Mouse (Mus musculus) midbrain, embryonic 15.5 days (tissue): ENCODE measurements around the gene Ogfod3. TPM values are rescaled to one million over a fixed set of nuclear protein-coding genes. Genes with fewer than 3 reads are reported as not detected.

Source experiments
- ATAC-seq: fragments of 200-750 bp; cut with Nextera tagmentation; replicated peaks from 2 replicates; pipeline ENCODE4 v1.8.0; 2017; ENCODE audit warnings: moderate TSS enrichment
- H3K27ac ChIP-seq: fragments of 300-500 bp; sonication (generic); 2 replicates; pipeline ENCODE4 v1.5.1; 2015; ENCODE audit warnings: mild to moderate bottlenecking, inconsistent platforms
- H3K27me3 ChIP-seq: fragments of 300-500 bp; sonication (generic); replicated peaks from 2 replicates; pipeline ENCODE4 v1.6.1; 2015; ENCODE audit warnings: inconsistent platforms
- H3K36me3 ChIP-seq: fragments of 300-500 bp; sonication (generic); replicated peaks from 2 replicates; pipeline ENCODE4 v1.6.1; 2015; ENCODE audit warnings: inconsistent platforms
- H3K4me1 ChIP-seq: fragments of 300-500 bp; sonication (generic); 2 replicates; pipeline ENCODE4 v1.6.1; 2015; ENCODE audit warnings: inconsistent platforms
- H3K4me2 ChIP-seq: fragments of 300-500 bp; sonication (generic); 2 replicates; pipeline ENCODE4 v1.6.1; 2015; ENCODE audit warnings: inconsistent platforms, mild to moderate bottlenecking, moderate library complexity
- H3K4me3 ChIP-seq: fragments of 300-500 bp; sonication (generic); 2 replicates; pipeline ENCODE4 v1.5.1; 2015; ENCODE audit warnings: mild to moderate bottlenecking, inconsistent platforms
- H3K9ac ChIP-seq: fragments of 300-500 bp; sonication (generic); 2 replicates; pipeline ENCODE4 v1.6.1; 2015; ENCODE audit warnings: mild to moderate bottlenecking, inconsistent platforms
- H3K9me3 ChIP-seq: fragments of 300-500 bp; sonication (generic); 2 replicates; pipeline ENCODE4 v1.6.1; 2016; ENCODE audit warnings: inconsistent platforms
- WGBS: fragments of 180-500 bp; shearing (Covaris S2); methylation state at CpG from one replicate; pipeline ENCODE4 v1.1.7; 2015; ENCODE audit warnings: mixed read lengths; 5-methylcytosine and 5-hydroxymethylcytosine counted together
- polyA plus RNA-seq: library from polyadenylated mRNA; unstranded; fragments of >200 nt; fragmentation: Nextera tagmentation; extraction: Ambion mirVana; gene quantifications from 2 replicates; pipeline ENCODE4 v1.2.1, GENCODE M21; 2015

Gene Ogfod3
- polyA plus RNA-seq, 1 experiment from 2014 or later = 22.4 TPM

DNA sequence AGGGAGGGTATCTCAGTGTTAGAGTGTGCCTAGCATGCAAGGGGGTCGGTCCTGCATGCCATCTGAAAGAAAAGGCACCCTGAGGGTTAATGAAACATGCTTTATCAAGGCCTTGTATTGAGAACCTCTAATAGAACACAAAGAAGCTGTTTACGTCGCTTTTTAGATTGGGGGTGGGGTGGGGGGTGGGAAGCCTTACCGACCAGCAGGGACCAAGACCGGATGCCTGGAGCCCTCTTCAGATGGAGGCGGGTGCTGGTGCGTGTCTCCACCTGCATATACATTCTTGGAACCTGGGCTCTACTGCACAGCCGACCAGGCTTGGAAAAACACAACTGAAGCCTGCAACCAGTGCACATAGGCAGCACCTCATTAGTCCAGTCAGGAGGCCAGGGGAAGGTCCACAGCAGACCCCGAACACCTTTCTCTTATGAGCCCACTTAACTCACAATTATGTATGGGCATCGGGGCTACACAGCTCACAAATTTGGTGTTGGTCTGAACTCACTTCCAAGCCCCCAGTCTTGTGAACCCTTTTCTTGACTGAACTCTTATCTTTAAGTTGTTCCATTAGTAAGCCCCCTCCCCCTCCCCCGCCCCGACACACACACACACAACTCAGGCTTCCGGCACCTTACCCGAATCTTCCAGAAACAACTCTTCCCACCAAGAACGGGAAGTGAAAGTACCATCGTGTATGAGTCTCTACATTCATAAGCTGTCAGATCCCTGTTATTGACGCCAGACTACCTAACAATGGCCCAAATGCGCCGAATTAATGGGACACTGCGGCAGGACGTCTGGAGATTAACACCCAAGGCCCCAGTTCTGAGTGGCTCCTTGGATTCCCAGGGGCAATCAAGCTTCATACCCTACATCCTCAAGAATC lies 23.9 kb upstream of the Ogfod3 start:
- Histone ChIP-seq H3K36me3 (peaks cover 14% of the 10 kb centered on the region; the same call in 1 of the 2 replicates), H3K9ac (peak overlapping the region; percentile 72), H3K27ac (peak overlapping the region; percentile 72), H3K27me3 (no peaks in the 10 kb centered on the region), H3K9me3 (no peaks in the 10 kb centered on the region), H3K4me2 (peak overlapping the region; percentile 84), H3K4me3 (peak overlapping the region; percentile 68), H3K4me1 (peaks cover 24% of the 10 kb centered on the region)
- 30% methylated on average over 21 of the region's 21 CpGs for WGBS
- peak; percentile 26; the same call in 1 of the 2 replicates for ATAC-seq

DNA sequence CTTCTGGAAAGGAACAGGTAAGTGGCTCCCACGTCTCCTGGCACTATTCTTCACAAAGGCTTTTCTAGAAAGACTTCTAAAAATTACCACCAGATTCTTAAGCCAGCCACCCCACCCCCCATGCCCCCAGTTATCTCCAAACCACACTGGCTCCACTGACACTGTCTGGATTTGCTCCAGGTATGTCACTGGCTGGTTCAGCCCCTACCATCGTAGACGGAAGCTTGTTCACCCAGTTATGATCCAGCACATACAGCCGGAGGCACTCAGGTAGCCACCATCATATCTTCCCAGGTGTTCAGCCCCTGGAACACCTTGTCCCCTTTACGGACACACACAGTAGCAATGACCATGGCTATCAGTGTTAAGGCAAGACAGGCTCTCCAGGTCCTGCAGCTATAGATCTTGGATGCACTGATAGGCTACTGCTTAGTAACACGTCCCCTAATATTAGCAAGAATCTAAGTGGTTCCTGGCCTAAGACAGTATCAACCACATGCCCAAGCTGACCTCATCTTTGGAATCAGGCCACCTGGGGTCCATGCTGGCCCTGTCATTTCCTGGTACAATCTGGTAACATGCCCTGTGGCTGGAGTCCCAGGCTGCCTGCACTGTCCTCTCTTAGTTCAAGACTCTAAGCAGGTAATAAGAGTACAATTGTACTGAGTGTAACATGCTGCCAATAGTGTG lies 17.0 kb upstream of the Ogfod3 start:
- H3K4me1 ChIP-seq = no peaks in the 10 kb centered on the region
- H3K4me2 ChIP-seq = no peak overlapping the region
- no peak for ATAC-seq
- WGBS = 91% methylated on average over 6 of the region's 6 CpGs
- H3K27me3 ChIP-seq = no peaks in the 10 kb centered on the region
- H3K4me3 ChIP-seq = no peak overlapping the region
- no peaks in the 10 kb centered on the region for H3K9me3 ChIP-seq
- peaks cover 39% of the 10 kb centered on the region; the same call in 1 of the 2 replicates for H3K36me3 ChIP-seq
- H3K9ac ChIP-seq = no peak overlapping the region
- H3K27ac ChIP-seq = no peak overlapping the region

DNA sequence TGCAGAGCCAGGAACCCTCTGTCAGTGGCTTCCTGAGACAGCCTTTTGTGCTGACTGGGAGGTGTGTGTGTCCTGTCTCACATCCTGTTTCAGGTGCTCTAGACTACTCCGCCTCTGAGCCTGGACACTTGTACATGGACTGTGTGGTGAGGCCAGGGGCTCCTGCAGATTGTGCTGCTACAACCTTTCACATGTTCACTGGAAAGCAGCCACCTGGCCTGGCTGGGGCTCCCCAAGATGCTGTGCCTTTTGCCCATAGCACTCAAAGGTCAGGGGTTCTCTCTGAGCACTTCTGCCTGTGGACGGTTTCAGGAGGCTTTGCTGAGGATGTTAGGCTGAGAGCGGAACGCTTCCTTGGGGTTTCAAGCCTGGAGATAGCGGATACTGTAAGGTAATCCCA lies 16.3 kb upstream of the Ogfod3 start:
- no peak for ATAC-seq
- 91% methylated on average over 5 of the region's 5 CpGs for WGBS
- H3K36me3 ChIP-seq = peaks cover 43% of the 10 kb centered on the region; the same call in 1 of the 2 replicates

DNA sequence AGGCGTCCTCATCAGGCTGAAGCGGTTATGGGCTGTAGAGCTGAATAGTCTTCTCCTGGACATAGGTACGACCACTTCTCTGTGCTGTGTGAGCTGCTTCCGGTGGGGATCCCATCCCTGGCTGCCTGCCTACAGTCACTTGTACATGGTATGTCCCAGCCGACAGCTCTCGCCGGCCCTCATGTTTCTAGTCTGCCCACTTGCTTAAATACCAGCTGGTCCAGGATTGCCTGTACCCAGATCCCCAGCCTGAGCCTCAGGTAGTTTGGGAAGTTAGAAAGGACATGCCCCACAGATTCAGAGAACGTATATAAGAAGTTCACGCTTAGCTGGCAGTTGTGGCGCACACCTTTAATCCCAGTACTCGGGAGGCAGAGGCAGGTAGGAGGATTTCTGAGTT lies 15.3 kb upstream of the Ogfod3 start:
- ATAC-seq = no peak
- H3K4me3 ChIP-seq = no peak overlapping the region
- H3K4me2 ChIP-seq = no peak overlapping the region
- no peaks in the 10 kb centered on the region for H3K9me3 ChIP-seq
- WGBS = 89% methylated on average over 11 of the region's 11 CpGs
- H3K4me1 ChIP-seq = no peaks in the 10 kb centered on the region
- no peak overlapping the region for H3K27ac ChIP-seq
- no peaks in the 10 kb centered on the region for H3K27me3 ChIP-seq
- no peak overlapping the region for H3K9ac ChIP-seq
- peaks cover 42% of the 10 kb centered on the region; the same call in 1 of the 2 replicates for H3K36me3 ChIP-seq

More for the DNA sequence above, 16.3 kb upstream of the Ogfod3 start:
- Histone ChIP-seq H3K9ac (no peak overlapping the region), H3K4me1 (no peaks in the 10 kb centered on the region), H3K27me3 (no peaks in the 10 kb centered on the region), H3K4me2 (no peak overlapping the region), H3K27ac (no peak overlapping the region), H3K9me3 (no peaks in the 10 kb centered on the region), H3K4me3 (no peak overlapping the region)

DNA sequence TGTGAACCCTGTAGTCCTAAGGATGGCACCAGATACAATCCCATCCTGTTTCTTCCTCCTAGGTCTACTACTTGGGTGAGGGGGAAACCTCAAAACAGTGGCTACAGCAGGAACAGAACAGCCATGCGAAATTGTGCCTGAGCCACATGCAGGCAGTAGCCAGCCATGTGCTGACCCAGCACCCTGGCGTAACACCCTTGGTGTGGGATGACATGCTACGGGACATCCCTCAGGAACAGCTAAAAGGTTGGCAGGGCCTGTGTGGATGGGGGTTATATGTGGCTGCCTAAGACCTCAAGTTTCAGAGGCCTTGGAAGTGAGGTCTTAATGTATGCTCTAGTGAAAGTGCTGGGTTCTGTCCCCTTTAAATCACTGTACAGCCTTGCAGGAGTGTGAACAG lies 12.3 kb upstream of the Ogfod3 start:
- no peaks in the 10 kb centered on the region for H3K4me1 ChIP-seq
- no peaks in the 10 kb centered on the region for H3K9me3 ChIP-seq
- WGBS = 93% methylated on average over 3 of the region's 3 CpGs
- no peak overlapping the region for H3K27ac ChIP-seq
- no peak for ATAC-seq
- no peak overlapping the region for H3K9ac ChIP-seq
- no peaks in the 10 kb centered on the region for H3K27me3 ChIP-seq
- H3K36me3 ChIP-seq = peaks cover 27% of the 10 kb centered on the region; the same call in 1 of the 2 replicates
- no peak overlapping the region for H3K4me3 ChIP-seq
- H3K4me2 ChIP-seq = no peak overlapping the region

DNA sequence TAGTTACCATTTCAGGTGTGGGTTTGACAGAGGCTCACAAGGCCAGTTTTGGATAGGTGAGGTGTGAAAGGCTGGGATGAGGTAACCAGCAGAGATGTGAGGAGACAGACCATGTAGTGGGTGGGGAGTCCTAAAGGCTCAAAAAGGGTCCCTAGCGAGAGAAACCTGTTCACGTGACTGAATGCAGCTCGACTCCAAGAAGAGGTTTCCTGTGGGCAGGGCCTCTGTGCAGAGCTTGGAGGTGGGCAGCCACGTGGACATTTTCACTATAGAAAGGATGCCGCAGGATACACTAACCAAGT lies 701 bp downstream of the Ogfod3 start:
- Histone ChIP-seq H3K27ac (peak overlapping the region; percentile 90), H3K36me3 (peaks cover 9% of the 10 kb centered on the region; the same call in 1 of the 2 replicates), H3K9ac (peak overlapping the region; percentile 73), H3K4me3 (peak overlapping the region; percentile 68), H3K27me3 (no peaks in the 10 kb centered on the region), H3K9me3 (no peaks in the 10 kb centered on the region), H3K4me1 (peaks cover 12% of the 10 kb centered on the region), H3K4me2 (peak overlapping the region; percentile 59)
- no peak for ATAC-seq
- 0% methylated on average over 5 of the region's 5 CpGs for WGBS

DNA sequence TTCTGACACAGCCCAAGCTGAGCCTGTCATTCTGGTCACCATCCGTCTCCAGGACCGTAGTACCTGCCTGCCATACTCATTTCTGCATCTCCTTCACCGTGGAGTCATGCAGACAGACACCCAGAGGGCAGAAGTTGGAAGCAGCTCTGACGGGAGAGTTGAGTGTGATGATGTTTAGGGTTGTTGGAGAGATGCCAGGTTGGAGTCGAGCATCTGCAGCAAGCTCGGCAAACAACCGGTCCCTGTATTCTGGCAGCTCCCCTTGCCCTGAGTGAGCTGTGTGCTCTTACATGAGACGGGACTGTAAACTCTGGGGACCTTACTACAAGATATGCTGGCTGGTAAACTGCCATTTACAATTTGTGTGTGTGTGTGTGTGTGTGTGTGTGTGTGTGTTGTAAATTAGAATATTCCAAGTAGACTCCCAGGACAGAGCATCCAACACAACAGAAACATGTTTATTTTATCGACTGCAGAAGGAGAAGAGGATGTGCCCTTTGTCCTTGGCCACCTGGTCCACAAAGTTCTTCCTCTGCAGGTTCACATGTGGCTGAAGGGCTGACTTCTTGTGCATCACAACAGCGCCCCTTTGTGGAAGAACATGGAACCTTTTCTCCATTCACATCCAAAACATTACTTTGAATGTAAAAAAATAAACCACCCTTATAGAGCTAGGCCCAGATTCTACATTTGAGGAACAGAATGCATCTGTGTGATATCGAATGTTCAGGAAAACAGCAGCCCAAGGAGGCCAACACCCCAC lies 2.9 kb downstream of the Ogfod3 start:
- Histone ChIP-seq H3K4me1 (peaks cover 12% of the 10 kb centered on the region), H3K27ac (no peak overlapping the region), H3K4me3 (no peak overlapping the region), H3K27me3 (no peaks in the 10 kb centered on the region), H3K9me3 (no peaks in the 10 kb centered on the region), H3K9ac (no peak overlapping the region), H3K4me2 (no peak overlapping the region), H3K36me3 (no peaks in the 10 kb centered on the region)
- WGBS = 63% methylated on average over 11 of the region's 11 CpGs
- no peak for ATAC-seq

DNA sequence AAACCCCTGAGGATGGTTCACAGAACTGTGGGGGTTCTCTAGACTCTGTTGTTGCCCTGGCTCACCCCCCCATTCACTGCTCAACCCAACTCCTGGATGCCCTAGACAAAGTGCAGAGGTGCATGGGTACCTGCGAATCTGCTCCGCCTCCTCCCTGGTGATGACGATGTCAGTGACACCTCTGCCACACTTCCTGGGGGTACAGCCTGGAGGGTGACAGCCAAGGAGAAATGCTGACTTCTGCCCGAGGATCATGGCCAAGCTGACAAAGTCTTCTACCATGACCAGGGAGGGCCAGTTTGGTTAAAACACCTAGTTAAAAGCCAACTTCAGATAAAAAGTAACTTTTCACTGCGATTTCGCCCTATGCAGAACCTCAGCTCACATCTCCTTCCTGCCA lies 3.7 kb downstream of the Ogfod3 start:
- H3K27ac ChIP-seq = no peak overlapping the region
- H3K9ac ChIP-seq = no peak overlapping the region
- H3K4me2 ChIP-seq = no peak overlapping the region
- H3K4me3 ChIP-seq = no peak overlapping the region
- ATAC-seq = no peak
- H3K36me3 ChIP-seq = peaks cover 4% of the 10 kb centered on the region; the same call in 1 of the 2 replicates
- 89% methylated on average over 6 of the region's 6 CpGs for WGBS
- H3K27me3 ChIP-seq = no peaks in the 10 kb centered on the region
- no peaks in the 10 kb centered on the region for H3K9me3 ChIP-seq
- H3K4me1 ChIP-seq = peaks cover 12% of the 10 kb centered on the region

DNA sequence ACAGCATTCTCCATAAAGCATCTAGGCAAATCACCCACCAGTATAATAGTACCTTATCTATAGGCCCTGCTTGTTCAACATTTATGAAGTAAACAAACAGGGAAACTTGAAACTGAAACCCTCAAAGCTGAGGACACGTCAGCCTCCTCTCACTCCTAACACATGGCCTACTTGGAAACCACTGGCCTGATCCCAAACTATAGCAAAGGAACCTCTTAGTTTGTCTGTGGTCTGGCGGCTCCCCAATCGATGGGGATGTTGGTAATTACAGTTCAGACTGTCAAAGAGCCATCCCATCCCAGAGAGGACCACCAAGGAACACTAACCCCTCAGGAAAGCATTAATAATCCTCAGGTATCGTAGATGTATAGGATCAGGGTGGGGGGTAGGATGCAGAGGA lies 4.7 kb downstream of the Ogfod3 start:
- no peak for ATAC-seq
- Histone ChIP-seq H3K4me3 (no peak overlapping the region), H3K36me3 (peaks cover 6% of the 10 kb centered on the region; the same call in 1 of the 2 replicates), H3K4me1 (peaks cover 8% of the 10 kb centered on the region), H3K9ac (no peak overlapping the region), H3K4me2 (no peak overlapping the region), H3K27ac (no peak overlapping the region), H3K27me3 (no peaks in the 10 kb centered on the region), H3K9me3 (no peaks in the 10 kb centered on the region)
- 76% methylated on average over 4 of the region's 4 CpGs for WGBS

DNA sequence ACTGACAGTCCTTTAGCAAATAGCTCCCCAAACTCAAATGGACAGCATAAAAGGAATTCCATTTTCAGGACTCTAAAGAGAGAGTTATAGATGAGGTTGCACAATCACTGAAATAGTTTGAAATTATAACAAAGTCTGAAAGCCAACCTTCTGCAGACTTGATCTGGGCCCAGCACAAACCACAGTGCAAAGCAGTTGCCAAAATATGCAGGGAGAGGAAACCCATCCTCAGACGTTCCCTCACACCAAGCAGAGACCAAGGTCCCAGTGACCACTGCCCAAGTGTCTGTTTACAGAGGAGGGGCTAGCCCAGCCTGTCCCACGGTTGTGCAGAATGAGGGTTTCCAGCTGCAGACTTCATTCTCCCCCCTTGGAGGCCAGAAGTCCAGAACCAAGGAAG lies 5.9 kb downstream of the Ogfod3 start:
- no peak overlapping the region for H3K4me3 ChIP-seq
- H3K4me1 ChIP-seq = peaks cover 5% of the 10 kb centered on the region
- H3K27ac ChIP-seq = no peak overlapping the region
- H3K9ac ChIP-seq = no peak overlapping the region
- ATAC-seq = no peak
- H3K4me2 ChIP-seq = no peak overlapping the region
- H3K9me3 ChIP-seq = no peaks in the 10 kb centered on the region
- WGBS = 69% methylated on average over 2 of the region's 2 CpGs
- no peaks in the 10 kb centered on the region for H3K27me3 ChIP-seq
- H3K36me3 ChIP-seq = peaks cover 8% of the 10 kb centered on the region; the same call in 1 of the 2 replicates

DNA sequence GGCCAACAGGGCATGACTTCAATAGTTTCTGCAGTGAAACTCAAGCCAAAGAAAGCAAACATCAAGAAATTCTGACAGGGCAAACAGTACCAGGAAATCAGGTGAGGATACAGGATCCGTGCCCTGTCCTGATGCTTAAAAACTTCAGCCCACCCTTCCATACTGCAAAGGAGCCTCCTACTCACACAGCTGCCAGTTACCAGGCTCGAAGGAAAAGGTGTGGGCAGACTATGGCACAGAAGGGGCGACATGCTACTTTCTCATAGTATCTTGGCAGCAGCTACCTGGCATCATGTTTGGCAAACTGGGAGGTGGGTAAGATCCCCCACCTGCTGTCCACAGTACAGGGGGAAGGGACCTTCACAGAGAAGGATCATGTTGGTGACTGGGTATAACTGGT lies 11.1 kb downstream of the Ogfod3 start:
- ATAC-seq = no peak
- 80% methylated on average over 3 of the region's 3 CpGs for WGBS

DNA sequence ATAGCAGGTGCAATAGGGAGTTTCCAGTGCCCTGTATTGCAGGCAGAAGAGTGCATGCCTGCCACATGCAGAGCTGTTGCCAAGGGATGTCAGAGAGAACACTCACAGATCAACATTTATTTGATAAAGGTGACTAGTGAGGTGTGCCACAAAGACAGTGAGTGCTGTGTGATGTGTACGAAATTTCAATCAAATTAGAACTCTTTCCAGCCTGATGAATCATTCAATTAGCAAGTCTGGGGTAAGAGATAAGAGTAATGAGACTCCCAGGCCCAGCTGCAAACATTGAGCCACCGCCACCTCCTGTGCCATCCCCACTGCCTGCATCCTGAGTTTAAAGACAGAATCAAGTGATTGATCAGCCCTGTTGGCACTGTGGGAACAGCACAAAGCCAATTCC lies 11.8 kb downstream of the Ogfod3 start:
- peaks cover 8% of the 10 kb centered on the region; the same call in 1 of the 2 replicates for H3K36me3 ChIP-seq
- WGBS = 82% methylated on average over 2 of the region's 2 CpGs
- no peak for ATAC-seq
- H3K27me3 ChIP-seq = no peaks in the 10 kb centered on the region
- H3K9ac ChIP-seq = no peak overlapping the region
- no peaks in the 10 kb centered on the region for H3K4me1 ChIP-seq
- no peak overlapping the region for H3K4me2 ChIP-seq
- no peak overlapping the region for H3K27ac ChIP-seq
- H3K4me3 ChIP-seq = no peak overlapping the region
- H3K9me3 ChIP-seq = no peaks in the 10 kb centered on the region

More for the DNA sequence above, 11.1 kb downstream of the Ogfod3 start:
- Histone ChIP-seq H3K4me3 (no peak overlapping the region), H3K9ac (no peak overlapping the region), H3K36me3 (peaks cover 8% of the 10 kb centered on the region; the same call in 1 of the 2 replicates), H3K9me3 (no peaks in the 10 kb centered on the region), H3K27ac (no peak overlapping the region), H3K4me2 (no peak overlapping the region), H3K27me3 (no peaks in the 10 kb centered on the region), H3K4me1 (no peaks in the 10 kb centered on the region)
